Mouse (Mus musculus) CH12.LX (cell line): Measurements from ENCODE around the gene Mael.

Experiments used
- CTCF ChIP-seq, 2 experiments: IDR thresholded peaks in 1 of 2; conservative IDR thresholded peaks in 1 of 2; 2 replicates each; pipeline ENCODE4 v1.5.1; 2011 to 2012; ENCODE audit warnings: low read depth in 2 of 2, low read length in 2 of 2, improper control_type of control experiment in 1 of 2, inconsistent platforms in 1 of 2, mild to moderate bottlenecking in 1 of 2, moderate library complexity in 1 of 2
- ELF1 ChIP-seq: IDR thresholded peaks from 2 replicates; pipeline ENCODE4 v1.6.1; 2014; ENCODE audit warnings: low read depth, mild to moderate bottlenecking, inconsistent platforms, low read length, improper control_type of control experiment
- EP300 ChIP-seq: IDR thresholded peaks from 2 replicates; pipeline ENCODE4 v1.6.1; 2011; ENCODE audit warnings: low read length, improper control_type of control experiment
- POLR2A ChIP-seq: IDR thresholded peaks from 2 replicates; pipeline ENCODE4 v1.6.1; 2011; ENCODE audit warnings: low read depth, mild to moderate bottlenecking, improper control_type of control experiment, low read length
- RCOR1 ChIP-seq: conservative IDR thresholded peaks from 2 replicates; pipeline ENCODE4 v1.6.1; 2012; ENCODE audit warnings: low read depth, mild to moderate bottlenecking, inconsistent platforms, low read length, improper control_type of control experiment
- TBP ChIP-seq: conservative IDR thresholded peaks from 2 replicates; pipeline ENCODE4 v1.6.1; 2011; ENCODE audit warnings: low read depth, low read length, improper control_type of control experiment
- TCF12 ChIP-seq: IDR thresholded peaks from 2 replicates; pipeline ENCODE4 v1.6.1; 2014; ENCODE audit warnings: low read depth, mild to moderate bottlenecking, inconsistent platforms, low read length, improper control_type of control experiment

GRCm38 (mm10) chr1:166255651-166256050 lies 17.1 kb upstream of the Mael start:
- TF ChIP-seq EP300 (no peak), POLR2A (no peak), TCF12 (no peak), CTCF (conservative IDR thresholded peaks at IDR 0.05 in 1 of 2, IDR thresholded peaks at IDR 0.05 in 1 of 2; ENCODE audit: low read depth in 2 of 2, low read length in 2 of 2) (no peak), RCOR1 (no peak), TBP (no peak), ELF1 (no peak)
